Mouse (Mus musculus) lung, adult 2 months (tissue): ENCODE results near the gene Atp11b.

ENCODE experiments used
- CTCF ChIP-seq: fragments of 200-500 bp; IDR thresholded peaks from 2 replicates; pipeline ENCODE4 v1.5.1; 2011; ENCODE audit warnings: mild to moderate bottlenecking, low read length, control low read depth; ENCODE audit not compliant: insufficient read depth
- POLR2A ChIP-seq: fragments of 200-500 bp; IDR thresholded peaks from 2 replicates; pipeline ENCODE4 v1.6.1; 2011; ENCODE audit warnings: low read depth, mild to moderate bottlenecking, control low read depth, low read length, borderline replicate concordance; ENCODE audit errors: extremely low read depth

- no peak for TF ChIP-seq POLR2A
- no peak for TF ChIP-seq CTCF
Measured at GRCm38 (mm10) chr3:35899109-35899508, 145.2 kb downstream of the Atp11b start.
